Mouse (Mus musculus): ENCODE data around the gene Nipsnap3b. TPM values are rescaled to one million over a fixed set of nuclear protein-coding genes. Genes with fewer than 3 reads are reported as not detected.

Nipsnap3b gene
- polyA plus RNA-seq, 3 experiments from 2014 or later: 62.4 to 88.5 (median 79.7) TPM

Other genes starting within 250 kb of the Nipsnap3b start
- not detected for gene Olfr275, start 197.3 kb upstream of the Nipsnap3b start, polyA plus RNA-seq (2017; shearing (Covaris generic))
- not detected for gene Olfr273, start 152.6 kb upstream of the Nipsnap3b start, polyA plus RNA-seq (2017; shearing (Covaris generic))
- not detected for gene Olfr272, start 92.7 kb upstream of the Nipsnap3b start, polyA plus RNA-seq (2017; shearing (Covaris generic))
- not detected for gene Olfr270, start 47.3 kb upstream of the Nipsnap3b start, polyA plus RNA-seq (2017; shearing (Covaris generic))
- not detected for gene Nipsnap3a, start 22.6 kb upstream of the Nipsnap3b start, polyA plus RNA-seq (2017; shearing (Covaris generic))
- gene Abca1, start 148.0 kb downstream of the Nipsnap3b start, polyA plus RNA-seq (2017; shearing (Covaris generic)): 1 to 10 TPM in 2 of 3 experiments, under 1 TPM in 1; 0.18 to 3.0 (median 2.6) TPM

All from inflammation-experienced regulatory T-cells, adult 6 months (primary cell).